Mouse (Mus musculus) R1 (cell line): ENCODE results near the gene Fndc1.

Experiments
- DNase-seq: peaks from one replicate; pipeline ENCODE4 v3.0.0-alpha.2; 2018; ENCODE audit warnings: low read depth, low spot score

Fndc1 gene

DNA sequence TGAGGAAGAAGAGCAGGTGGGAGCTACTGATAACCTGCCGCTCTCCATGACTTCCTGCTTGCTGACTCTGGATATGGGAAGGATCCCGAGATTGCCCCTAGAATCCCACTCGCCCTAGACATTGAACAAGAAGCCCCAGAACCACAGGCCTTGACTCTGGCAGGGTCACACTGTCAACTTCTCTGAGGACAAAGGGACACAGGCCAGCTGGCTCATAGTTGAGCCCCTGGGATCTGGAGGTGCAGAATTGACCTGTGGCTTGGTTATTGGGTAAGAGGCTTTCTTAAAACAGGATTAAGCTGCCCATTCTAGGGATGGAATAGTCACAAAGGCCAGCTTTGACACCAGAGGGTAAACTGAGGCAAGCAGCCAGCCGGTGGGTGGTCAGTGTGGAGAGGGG lies 136.8 kb downstream of the Fndc1 start:
- no peak for DNase-seq
